Mouse (Mus musculus) layer of hippocampus, postnatal 25 days (tissue): Measurements from ENCODE around the gene Egln3. TPM values are rescaled to one million over a fixed set of nuclear protein-coding genes. Genes with fewer than 3 reads are reported as not detected.

ENCODE experiments used
- DNase-seq, 2 experiments: peaks; one replicate each; pipeline ENCODE4 v3.0.0; 2022; ENCODE audit warnings: mixed read lengths in 2 of 2, low spot score in 1 of 2; ENCODE audit errors: extremely low spot score in 1 of 2
- total RNA-seq, 2 experiments: library from RNA; stranded (reverse); gene quantifications; 2 replicates each; pipeline ENCODE4 v1.2.3; 2021

Gene Egln3
- total RNA-seq, 2 experiments from 2014 or later, result 5.3 to 5.8 TPM

DNA sequence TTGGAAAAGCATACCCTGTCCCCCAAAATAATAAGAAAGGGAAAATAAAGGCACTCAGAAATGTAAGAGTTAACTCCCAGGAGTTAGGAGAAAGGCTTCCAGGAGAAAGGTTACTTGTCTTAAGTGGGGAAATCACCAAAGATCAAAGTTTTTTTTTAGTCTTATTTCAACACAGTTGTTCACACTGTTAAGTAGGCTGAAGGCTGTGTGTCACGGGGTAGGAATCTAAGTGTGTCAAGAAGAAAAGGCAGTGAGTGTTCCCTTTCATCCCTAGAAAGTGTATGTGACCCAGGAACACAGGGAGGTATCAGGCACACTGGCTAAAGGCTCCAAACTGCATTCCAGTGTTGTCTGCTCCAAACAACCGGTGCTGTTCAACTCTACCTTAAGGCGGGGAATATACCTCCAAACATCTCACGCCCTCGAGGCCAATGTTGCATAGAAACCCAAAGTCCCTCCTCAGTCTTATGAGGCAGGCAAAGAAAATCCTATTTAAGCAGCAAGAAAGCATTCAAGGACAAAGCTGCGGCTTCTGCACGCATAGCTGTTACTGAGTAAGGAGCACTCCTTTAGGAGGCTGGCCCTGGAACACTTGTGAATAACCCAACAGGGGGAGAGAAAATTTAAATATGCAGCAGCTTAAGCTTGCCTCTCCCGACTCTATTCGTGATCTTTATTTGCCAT lies 39.5 kb downstream of the Egln3 start:
- no peak for DNase-seq

GRCm38 (mm10) chr12:54163166-54163565 lies 40.5 kb downstream of the Egln3 start:
- no peak for DNase-seq

DNA sequence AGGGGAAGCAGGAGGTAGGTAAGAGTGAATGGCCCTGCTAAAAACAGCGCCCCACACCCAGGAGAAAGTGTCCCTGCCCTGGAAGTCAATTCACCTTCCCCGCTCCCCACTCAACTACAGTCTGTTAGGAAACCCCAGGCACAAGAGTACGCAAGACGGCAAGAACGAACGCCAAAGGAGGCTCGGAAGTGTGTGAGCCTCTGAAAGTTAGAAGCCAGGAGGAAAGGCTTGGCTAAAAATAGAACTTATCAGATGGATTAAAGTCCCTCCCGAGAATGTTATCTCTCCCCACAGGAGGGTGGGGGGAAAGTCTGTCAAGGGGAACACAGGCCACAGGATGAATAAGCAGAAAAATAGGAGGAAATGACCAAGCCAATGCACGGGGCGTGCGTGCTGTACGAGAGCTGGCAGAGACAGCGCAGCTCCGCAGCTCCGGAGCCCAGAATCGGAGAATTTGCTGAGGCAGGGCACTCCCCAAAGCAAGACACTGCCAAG lies 41.0 kb downstream of the Egln3 start:
- no peak for DNase-seq

DNA sequence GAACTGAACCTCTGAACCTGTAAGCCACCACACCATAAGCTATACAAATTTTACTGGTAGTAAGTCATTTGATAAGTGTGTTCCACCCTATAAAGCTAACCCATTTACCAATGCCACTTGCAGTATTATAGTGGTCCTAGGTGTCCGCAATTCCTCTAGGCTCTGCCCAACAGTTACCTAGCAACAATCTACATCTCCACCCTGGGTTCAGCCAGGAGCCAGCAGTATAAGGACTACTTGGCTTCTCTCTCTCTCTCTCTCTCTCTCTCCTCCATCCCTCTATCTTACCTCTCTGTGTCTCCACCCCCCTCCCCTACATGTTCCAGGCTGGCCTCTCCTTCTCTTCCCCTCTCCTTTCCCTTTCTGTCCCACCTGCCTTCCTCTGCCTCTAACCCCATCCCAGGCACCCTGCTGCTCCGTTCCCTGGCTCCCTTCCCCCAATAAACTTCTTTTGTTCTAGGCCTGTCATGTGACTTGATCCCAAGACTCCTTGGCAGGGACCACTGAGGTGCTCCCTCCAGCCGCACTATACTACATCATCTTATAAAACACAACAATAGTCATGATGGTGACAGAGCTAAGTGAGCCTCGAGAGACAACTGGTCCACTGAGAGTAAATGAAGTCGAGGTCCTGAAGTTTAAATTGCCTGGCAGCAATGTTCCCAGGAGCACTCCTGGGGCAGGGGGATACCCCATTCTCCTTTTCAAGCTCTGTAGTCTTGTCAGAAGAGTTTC lies 42.0 kb downstream of the Egln3 start:
- DNase-seq, result no peak

DNA sequence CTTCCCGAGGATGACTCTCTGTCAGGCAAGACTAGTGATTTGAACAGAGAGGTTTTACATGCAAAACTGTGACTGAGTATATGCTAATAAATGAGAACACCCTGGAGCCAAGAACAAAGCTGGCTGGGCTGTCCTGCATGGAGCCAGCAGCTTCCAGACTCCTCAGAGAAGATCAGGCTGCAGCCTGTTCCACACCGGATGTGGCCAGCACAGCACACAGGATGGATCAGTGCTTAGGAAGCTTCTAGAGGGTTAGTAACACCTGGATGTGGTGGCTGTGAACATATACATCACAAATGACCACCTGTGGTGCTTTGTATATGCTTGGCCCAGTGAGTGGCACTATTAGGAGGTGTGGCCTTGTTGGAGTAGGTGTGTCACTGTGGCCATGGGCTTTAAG lies 43.4 kb downstream of the Egln3 start:
- DNase-seq, result no peak

DNA sequence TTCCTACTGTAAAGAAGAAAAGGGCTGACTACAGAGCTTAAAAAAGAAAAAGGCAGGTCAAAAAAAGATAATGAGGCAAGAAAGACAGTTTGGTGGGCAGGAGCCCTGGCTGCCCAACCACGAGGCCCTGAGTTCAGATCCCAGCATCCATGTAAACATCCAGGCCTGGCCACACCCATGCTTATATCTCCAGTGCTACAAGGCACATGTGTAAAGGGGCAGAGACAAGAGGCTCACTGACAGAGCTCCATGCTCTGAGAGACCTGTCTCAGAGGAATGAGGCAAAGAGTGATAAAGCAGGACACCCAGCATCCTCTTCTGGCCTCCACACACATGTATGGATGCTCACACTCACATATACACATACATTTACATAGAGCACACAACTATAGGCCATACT lies 48.9 kb downstream of the Egln3 start:
- DNase-seq, result no peak

- no peak for DNase-seq
Observed at GRCm38 (mm10) chr12:54146943-54147556, 56.6 kb downstream of the Egln3 start.
